ENCODE assay signal across 22 mouse cellular contexts in genomic region chr5:134983111-134983510, GRCm38 (mm10). TPM values are rescaled to one million over a fixed set of nuclear protein-coding genes. Genes with fewer than 3 reads are reported as not detected.
DNase-seq lines count a peak whose midpoint lies in the region; ATAC-seq and TF ChIP-seq lines count a peak whose summit lies in the region.
"Had no signal": no experiment of that assay in that cellular context is flagged by ENCODE, and none has a peak within 500 bp of the region (broad histone marks: within the 10 kb centered on the region; RNA-seq: fewer than 3 reads in every experiment).

No protein-coding gene starts in this region.

- H3K4me3 ChIP-seq in kidney, adult 2 months (ENCODE audit: insufficient read depth, low read depth, low read length): no peak overlapping the region
- no peak overlapping the region for H3K4me3 ChIP-seq in lung, postnatal 0 days (ENCODE audit: low read depth, low read length)
- H3K4me3 ChIP-seq in intestine, postnatal 0 days (ENCODE audit: low read depth, low read length): no peak overlapping the region
- no peak overlapping the region for H3K4me3 ChIP-seq in forebrain, embryonic 10.5 days
- H3K4me3 ChIP-seq: gastrocnemius, adult 2 months; hindbrain, embryonic 12.5 days; hindbrain, embryonic 15.5 days had no signal

- no peak overlapping the region for H3K4me2 ChIP-seq in lung, postnatal 0 days (replicated peaks; ENCODE audit: low read depth, low read length)
- no peak overlapping the region for H3K4me2 ChIP-seq in intestine, postnatal 0 days (replicated peaks; ENCODE audit: low read depth)
- H3K4me2 ChIP-seq: heart, embryonic 11.5 days; hindbrain, embryonic 12.5 days; hindbrain, embryonic 15.5 days had no signal

- H3K9me3 ChIP-seq in lung, postnatal 0 days (ENCODE audit: low read length): no peaks in the 10 kb centered on the region
- no peaks in the 10 kb centered on the region for H3K9me3 ChIP-seq in intestine, postnatal 0 days (ENCODE audit: control insufficient read depth)
- no peaks in the 10 kb centered on the region for H3K9me3 ChIP-seq in forebrain, embryonic 10.5 days
- H3K9me3 ChIP-seq: hindbrain, embryonic 12.5 days; hindbrain, embryonic 15.5 days had no signal

- H3K27me3 ChIP-seq in kidney, adult 2 months (replicated peaks; ENCODE audit: control insufficient read depth, insufficient read depth, low read length): no peaks in the 10 kb centered on the region
- peaks cover 19% of the 10 kb centered on the region for H3K27me3 ChIP-seq in lung, postnatal 0 days (replicated peaks; ENCODE audit: insufficient read depth, low read length)
- peaks cover 11% of the 10 kb centered on the region; the same call in 1 of the 2 replicates for H3K27me3 ChIP-seq in intestine, postnatal 0 days (replicated peaks; ENCODE audit: control insufficient read depth, insufficient read depth, low read length)
- peaks cover 47% of the 10 kb centered on the region for H3K27me3 ChIP-seq in forebrain, embryonic 10.5 days (ENCODE audit: poor library complexity, severe bottlenecking)

- ATAC-seq in lung, postnatal 0 days: no peak
- no peak for ATAC-seq in intestine, postnatal 0 days
- ATAC-seq: forebrain, embryonic 14.5 days; forebrain, postnatal 0 days had no signal

- peaks cover 6% of the 10 kb centered on the region; the same call in 1 of the 2 replicates for H3K4me1 ChIP-seq in kidney, adult 2 months (ENCODE audit: control insufficient read depth, insufficient read depth, low read length)
- peaks cover 6% of the 10 kb centered on the region; the same call in 1 of the 2 replicates for H3K4me1 ChIP-seq in lung, postnatal 0 days (ENCODE audit: insufficient read depth, low read depth, low read length)
- H3K4me1 ChIP-seq in intestine, postnatal 0 days (replicated peaks; ENCODE audit: control insufficient read depth, insufficient read depth, low read length): 0 out of 2 replicates have a peak, but pooled peaks cover 11% of the 10 kb centered on the region
- H3K4me1 ChIP-seq in forebrain, embryonic 10.5 days: peaks cover 52% of the 10 kb centered on the region

- TF ChIP-seq POLR2A in kidney, adult 2 months (IDR thresholded peaks at IDR 0.05; ENCODE audit: low read depth, low read length): no peak

- 94% methylated on average over 1 of the region's 1 CpGs for WGBS in kidney, adult 2 months
- 89% methylated on average over 1 of the region's 1 CpGs for WGBS in lung, postnatal 0 days
- 63% methylated on average over 1 of the region's 1 CpGs for WGBS in intestine, postnatal 0 days
- 88% methylated on average over 1 of the region's 1 CpGs for WGBS in forebrain, embryonic 10.5 days

- peak; percentile 41 for DNase-seq in kidney, adult 2 months
- DNase-seq in kidney, adult 11 months: no peak
- peak; percentile 6 for DNase-seq in lung, postnatal 0 days (ENCODE audit: low spot score)
- DNase-seq in lung, postnatal 14 days: no peak
- DNase-seq in forebrain, embryonic 10.5 days (ENCODE audit: extremely low spot score, low spot score): no peak
- DNase-seq: adrenal gland, adult 2 months; adrenal gland, postnatal 25 days; B cell, adult 2 months; cerebellum, adult 11-12 months; cerebellum, adult 9-10 months; cerebellum, postnatal 14 days; forebrain, postnatal 0 days; gastrocnemius, adult 2 months; gastrocnemius, postnatal 14 days; heart, adult 11 months had no signal

- H3K9ac ChIP-seq in lung, postnatal 0 days (replicated peaks; ENCODE audit: low read depth): no peak overlapping the region
- H3K9ac ChIP-seq in intestine, postnatal 0 days (ENCODE audit: low read depth, low read length): no peak overlapping the region
- H3K9ac ChIP-seq: forebrain, postnatal 0 days; hindbrain, embryonic 12.5 days; hindbrain, embryonic 15.5 days had no signal

- no peak for TF ChIP-seq EP300 in lung, postnatal 0 days (IDR thresholded peaks at IDR 0.05)

- no peaks in the 10 kb centered on the region for H3K36me3 ChIP-seq in kidney, adult 2 months (ENCODE audit: control insufficient read depth, insufficient read depth, low read length)
- no peaks in the 10 kb centered on the region for H3K36me3 ChIP-seq in lung, postnatal 0 days (ENCODE audit: insufficient read depth, low read length)
- no peaks in the 10 kb centered on the region for H3K36me3 ChIP-seq in intestine, postnatal 0 days (ENCODE audit: control insufficient read depth, insufficient read depth)
- no peaks in the 10 kb centered on the region for H3K36me3 ChIP-seq in forebrain, embryonic 10.5 days (replicated peaks)
- H3K36me3 ChIP-seq: G1E; hindbrain, embryonic 12.5 days; hindbrain, embryonic 15.5 days had no signal

- TF ChIP-seq CTCF in kidney, adult 2 months (conservative IDR thresholded peaks at IDR 0.05; ENCODE audit: insufficient read depth, insufficient read length, low read depth, low read length): no peak
- no peak for TF ChIP-seq CTCF in lung, postnatal 0 days (IDR thresholded peaks at IDR 0.05)
- no peak for TF ChIP-seq CTCF in intestine, postnatal 0 days (IDR thresholded peaks at IDR 0.05; ENCODE audit: low read depth)

- H3K27ac ChIP-seq in kidney, adult 2 months (ENCODE audit: insufficient read depth, low read depth, low read length): no peak overlapping the region
- no peak overlapping the region for H3K27ac ChIP-seq in lung, postnatal 0 days (ENCODE audit: low read length)
- H3K27ac ChIP-seq in intestine, postnatal 0 days (ENCODE audit: low read depth, low read length): peak overlapping the region; percentile 28; the same call in 1 of the 2 replicates
- H3K27ac ChIP-seq in forebrain, embryonic 10.5 days: no peak overlapping the region
- H3K27ac ChIP-seq: gastrocnemius, adult 2 months; hindbrain, embryonic 12.5 days; hindbrain, embryonic 15.5 days had no signal

RNA-seq across cellular contexts. Expression of gene Cldn3, which starts 2.9 kb away (rescaled TPM):
- polyA plus RNA-seq in kidney, adult 2 months (2012; rRNA removed): 26.7 and 36.7 TPM in 2 replicates
- 547 and 583 TPM in 2 replicates for polyA plus RNA-seq in lung, postnatal 0 days (2015; fragmentation: Nextera tagmentation; extraction: Ambion mirVana)
- 96.0 and 116 TPM in 2 replicates for polyA plus RNA-seq in intestine, postnatal 0 days (2015; fragmentation: Nextera tagmentation; extraction: Ambion mirVana)
- 10.8 and 14.9 TPM in 2 replicates for polyA plus RNA-seq in forebrain, embryonic 10.5 days (2016; fragmentation: Nextera tagmentation; extraction: Ambion mirVana)

RNA-seq across cellular contexts. Expression of gene Abhd11, which starts 25.8 kb away (rescaled TPM):
- 111 and 121 TPM in 2 replicates for polyA plus RNA-seq in kidney, adult 2 months (2012; rRNA removed)
- 72.9 and 80.9 TPM in 2 replicates for polyA plus RNA-seq in lung, postnatal 0 days (2015; fragmentation: Nextera tagmentation; extraction: Ambion mirVana)
- 60.1 and 61.9 TPM in 2 replicates for polyA plus RNA-seq in intestine, postnatal 0 days (2015; fragmentation: Nextera tagmentation; extraction: Ambion mirVana)
- 40.1 and 40.8 TPM in 2 replicates for polyA plus RNA-seq in forebrain, embryonic 10.5 days (2016; fragmentation: Nextera tagmentation; extraction: Ambion mirVana)

RNA-seq across cellular contexts. Expression of gene Cldn4, which starts 36.4 kb away (rescaled TPM):
- polyA plus RNA-seq in kidney, adult 2 months (2012; rRNA removed): 37.5 and 44.1 TPM in 2 replicates
- polyA plus RNA-seq in lung, postnatal 0 days (2015; fragmentation: Nextera tagmentation; extraction: Ambion mirVana): 28.2 and 29.2 TPM in 2 replicates
- polyA plus RNA-seq in intestine, postnatal 0 days (2015; fragmentation: Nextera tagmentation; extraction: Ambion mirVana): 62.1 and 76.6 TPM in 2 replicates
- polyA plus RNA-seq in forebrain, embryonic 10.5 days (2016; fragmentation: Nextera tagmentation; extraction: Ambion mirVana): 6.2 and 6.3 TPM in 2 replicates
- polyA plus RNA-seq: adrenal gland, adult 2 months; forebrain, embryonic 14.5 days; forebrain, postnatal 0 days; G1E; heart, postnatal 0 days had no signal

RNA-seq across cellular contexts. Expression of gene Stx1a, which starts 40.2 kb away (rescaled TPM):
- 3.9 and 4.1 TPM in 2 replicates for polyA plus RNA-seq in kidney, adult 2 months (2012; rRNA removed)
- 5.5 and 5.8 TPM in 2 replicates for polyA plus RNA-seq in lung, postnatal 0 days (2015; fragmentation: Nextera tagmentation; extraction: Ambion mirVana)
- 5.6 and 6.5 TPM in 2 replicates for polyA plus RNA-seq in intestine, postnatal 0 days (2015; fragmentation: Nextera tagmentation; extraction: Ambion mirVana)
- polyA plus RNA-seq in forebrain, embryonic 10.5 days (2016; fragmentation: Nextera tagmentation; extraction: Ambion mirVana): 8.7 and 10.0 TPM in 2 replicates

RNA-seq across cellular contexts. Expression of gene Mettl27, which starts 50.9 kb away (rescaled TPM):
- polyA plus RNA-seq in kidney, adult 2 months (2012; rRNA removed): 33.7 and 38.0 TPM in 2 replicates
- 33.7 and 35.5 TPM in 2 replicates for polyA plus RNA-seq in lung, postnatal 0 days (2015; fragmentation: Nextera tagmentation; extraction: Ambion mirVana)
- 30.3 and 31.4 TPM in 2 replicates for polyA plus RNA-seq in intestine, postnatal 0 days (2015; fragmentation: Nextera tagmentation; extraction: Ambion mirVana)
- polyA plus RNA-seq in forebrain, embryonic 10.5 days (2016; fragmentation: Nextera tagmentation; extraction: Ambion mirVana): 10.3 and 11.8 TPM in 2 replicates

Comparison
In these comparisons a context has a peak if more than half of its experiments do, and no peak if none do; other contexts are left out.
1. DNase-seq: peak in kidney, adult 2 months (single experiment) and lung, postnatal 0 days (single experiment); none in kidney, adult 11 months (single experiment), lung, postnatal 14 days (single experiment) and forebrain, embryonic 10.5 days (single experiment).